Mouse (Mus musculus) common myeloid progenitor, adult 5-6 weeks (primary cell): ENCODE data around the gene Def6. TPM values are rescaled to one million over a fixed set of nuclear protein-coding genes. Genes with fewer than 3 reads are reported as not detected.
"Not testable (repeated sequence)": the region's sequence is repeated elsewhere in the genome, so short reads cannot be mapped to it uniquely, and the experiment has no call there.

Experiments
- ATAC-seq: replicated peaks from 2 replicates; pipeline ENCODE4 v1.8.0; 2016; ENCODE audit warnings: low read depth, mild to moderate bottlenecking, moderate TSS enrichment, inconsistent platforms; ENCODE audit not compliant: poor library complexity, severe bottlenecking
- total RNA-seq: library from RNA; stranded (forward); fragments of 200-1000, 187-1606 nt; gene quantifications from 2 replicates; pipeline ENCODE4 v1.2.3, GENCODE M21; 2017

Def6 gene
- total RNA-seq, 1 experiment from 2014 or later = 128 TPM

GRCm38 (mm10) chr17:28205443-28205842, 2.1 kb upstream of the Def6 start:
- ATAC-seq = no peak

- peak; percentile 4 for ATAC-seq
These were observed 486 bp upstream of the Def6 start for GRCm38 (mm10) chr17:28207092-28207491.

- no peak for ATAC-seq
These were observed 685 bp downstream of the Def6 start for GRCm38 (mm10) chr17:28208314-28208612.

GRCm38 (mm10) chr17:28209457-28210110, 2.0 kb downstream of the Def6 start:
- ATAC-seq = peak; percentile 34

GRCm38 (mm10) chr17:28211921-28212341, 4.4 kb downstream of the Def6 start:
- ATAC-seq = peak; percentile 23

GRCm38 (mm10) chr17:28212391-28212790, 4.8 kb downstream of the Def6 start:
- ATAC-seq = no peak

GRCm38 (mm10) chr17:28213236-28213635, 5.7 kb downstream of the Def6 start:
- ATAC-seq = no peak

GRCm38 (mm10) chr17:28216791-28217190, 9.2 kb downstream of the Def6 start:
- ATAC-seq = no peak

GRCm38 (mm10) chr17:28217721-28218649, 10.4 kb downstream of the Def6 start:
- peak; percentile 78 for ATAC-seq

- ATAC-seq = not testable (repeated sequence)
These were observed 14.9 kb downstream of the Def6 start for GRCm38 (mm10) chr17:28222463-28222862.

- peak; percentile 73 for ATAC-seq
These were observed 16.2 kb downstream of the Def6 start for GRCm38 (mm10) chr17:28223561-28224391.

- ATAC-seq = no peak
These were observed 17.0 kb downstream of the Def6 start for GRCm38 (mm10) chr17:28224615-28225014.

GRCm38 (mm10) chr17:28226014-28226413, 18.4 kb downstream of the Def6 start:
- peak; percentile 77 for ATAC-seq

- no peak for ATAC-seq
These were observed 22.9 kb downstream of the Def6 start for GRCm38 (mm10) chr17:28230486-28230885.

- no peak for ATAC-seq
These were observed 23.6 kb downstream of the Def6 start for GRCm38 (mm10) chr17:28231026-28231736.

GRCm38 (mm10) chr17:28232475-28233060, 25.0 kb downstream of the Def6 start, which contains the start of gene Ppard:
Ppard (plus strand) TSS chr17:28232700.
- peak; percentile 92 for ATAC-seq

- ATAC-seq = peak; percentile 40
These were observed 25.6 kb downstream of the Def6 start for GRCm38 (mm10) chr17:28233091-28233731.

- no peak for ATAC-seq
These were observed 27.1 kb downstream of the Def6 start for GRCm38 (mm10) chr17:28234641-28235040.
